Mouse (Mus musculus): Measurements from ENCODE around the gene Gm13287. TPM values are rescaled to one million over a fixed set of nuclear protein-coding genes. Genes with fewer than 3 reads are reported as not detected.
"Not testable (repeated sequence)": the region's sequence is repeated elsewhere in the genome, so short reads cannot be mapped to it uniquely, and the experiment has no call there.

Gene Gm13287
- polyA plus RNA-seq, 1 experiment from 2014 or later: not detected

DNA sequence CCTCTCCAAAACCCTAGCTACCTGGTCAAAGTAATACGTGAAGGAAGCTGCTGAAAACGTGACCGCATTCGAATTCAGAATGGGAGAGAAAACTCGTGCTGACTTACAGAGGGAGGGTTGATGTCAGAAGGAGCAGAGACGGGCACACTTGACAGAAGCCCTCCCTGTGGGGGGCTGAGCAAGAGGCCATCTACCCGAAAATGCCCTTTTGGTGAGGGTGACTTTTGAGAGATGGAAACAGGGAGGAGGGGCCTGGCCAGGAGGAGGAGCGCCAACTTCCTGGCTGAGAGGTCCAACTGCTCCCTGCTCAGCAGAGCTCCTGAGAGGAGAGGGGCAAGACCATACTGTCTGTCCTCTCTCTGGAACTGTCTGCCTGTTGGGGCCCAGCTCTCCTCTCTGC, 2.2 kb downstream of the Gm13287 start, which contains the start of gene Gm13288:
TSS of gene Gm13288 (plus strand) at position 301 of the 400 bp plus-strand sequence.
- not testable (repeated sequence) for H3K9me3 ChIP-seq (replicated peaks); H3K4me1 ChIP-seq (replicated peaks); H3K36me3 ChIP-seq; H3K27ac ChIP-seq; ATAC-seq (replicated peaks; ENCODE audit: insufficient number of reproducible peaks, insufficient read depth, low FRiP score, low read depth); H3K9ac ChIP-seq
- peak within 1 kb of the TSS; percentile 27; the same call in 1 of the 2 replicates for H3K4me3 ChIP-seq
- WGBS: no CpG with 5 or more reads among the region's 8 CpGs
- peaks cover 10% of the 10 kb centered on the region for H3K27me3 ChIP-seq
- H3K4me2 ChIP-seq: 0 out of 2 replicates have a peak within 1 kb of the TSS, but pooled peaks have one; percentile 43

- not testable (repeated sequence) for H3K27ac ChIP-seq; H3K4me1 ChIP-seq (replicated peaks); H3K36me3 ChIP-seq; H3K9me3 ChIP-seq (replicated peaks); H3K9ac ChIP-seq; ATAC-seq (replicated peaks; ENCODE audit: insufficient number of reproducible peaks, insufficient read depth, low FRiP score, low read depth)
- peaks cover 10% of the 10 kb centered on the region for H3K27me3 ChIP-seq
- WGBS: 3% methylated on average over 7 of the region's 34 CpGs
- H3K4me3 ChIP-seq: peak overlapping the region; percentile 27; the same call in 1 of the 2 replicates
- H3K4me2 ChIP-seq: 0 out of 2 replicates have a peak overlapping the region, but pooled peaks have one; percentile 43
Observed at GRCm38 (mm10) chr4:88805761-88806160, 2.7 kb downstream of the Gm13287 start.

DNA sequence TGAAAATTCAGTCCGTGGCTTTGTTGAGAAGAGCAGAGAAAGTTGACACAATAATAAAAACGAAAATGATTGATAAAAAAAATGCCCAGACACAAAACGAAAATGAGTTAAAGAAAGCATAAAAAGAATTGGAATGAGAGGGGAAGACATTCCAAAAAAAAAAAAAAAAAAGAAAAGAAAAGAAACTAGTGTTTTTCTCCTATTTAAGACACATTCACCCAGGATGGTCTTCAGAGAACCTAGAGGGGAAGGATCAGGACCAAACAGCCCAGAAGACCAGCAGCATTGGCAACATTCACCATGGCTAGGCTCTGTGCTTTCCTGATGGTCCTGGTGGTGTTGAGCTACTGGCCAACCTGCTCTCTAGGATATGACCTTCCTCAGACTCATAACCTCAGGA, 12.9 kb downstream of the Gm13287 start, which contains the start of gene Ifna7:
TSS of gene Ifna7 (plus strand) at position 301 of the 400 bp plus-strand sequence.
- Histone ChIP-seq H3K27ac (no peak within 1 kb of the TSS), H3K4me2 (no peak within 1 kb of the TSS), H3K4me3 (no peak within 1 kb of the TSS), H3K4me1 (replicated peaks) (no peaks in the 10 kb centered on the region), H3K36me3 (no peaks in the 10 kb centered on the region), H3K9me3 (replicated peaks) (no peaks in the 10 kb centered on the region), H3K27me3 (no peaks in the 10 kb centered on the region), H3K9ac (no peak within 1 kb of the TSS)
- no peak for ATAC-seq (replicated peaks; ENCODE audit: insufficient number of reproducible peaks, insufficient read depth, low FRiP score, low read depth)
- 52% methylated on average over 3 of the region's 3 CpGs for WGBS

DNA sequence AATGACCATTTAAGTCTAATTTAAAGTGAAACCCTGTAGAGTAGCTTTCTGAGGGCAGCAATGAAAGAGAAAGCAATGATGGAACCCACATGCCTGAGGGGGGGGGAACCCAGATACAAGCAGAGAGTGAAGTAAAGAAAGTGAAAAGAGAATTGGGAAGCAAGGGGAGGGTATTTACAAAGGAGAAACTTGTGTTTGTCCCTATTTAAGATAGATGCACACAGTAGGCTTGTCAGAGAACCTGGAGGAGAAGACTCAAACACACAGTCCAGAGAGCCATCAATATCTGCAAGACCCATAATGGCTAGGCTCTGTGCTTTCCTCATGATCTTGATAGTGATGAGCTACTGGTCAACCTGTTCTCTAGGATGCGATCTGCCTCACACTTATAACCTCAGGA, 16.6 kb downstream of the Gm13287 start, which contains the start of gene Ifna11:
TSS of gene Ifna11 (plus strand) at position 301 of the 400 bp plus-strand sequence.
- WGBS: 73% methylated on average over 1 of the region's 1 CpGs
- H3K27me3 ChIP-seq: no peaks in the 10 kb centered on the region
- H3K9me3 ChIP-seq (replicated peaks): no peaks in the 10 kb centered on the region
- H3K4me3 ChIP-seq: no peak within 1 kb of the TSS
- ATAC-seq (replicated peaks; ENCODE audit: insufficient number of reproducible peaks, insufficient read depth, low FRiP score, low read depth): no peak
- no peak within 1 kb of the TSS for H3K4me2 ChIP-seq
- no peak within 1 kb of the TSS for H3K27ac ChIP-seq
- H3K4me1 ChIP-seq (replicated peaks): no peaks in the 10 kb centered on the region
- no peaks in the 10 kb centered on the region for H3K36me3 ChIP-seq
- no peak within 1 kb of the TSS for H3K9ac ChIP-seq

GRCm38 (mm10) chr4:88822995-88823394, 19.9 kb downstream of the Gm13287 start:
- Histone ChIP-seq H3K36me3 (no peaks in the 10 kb centered on the region), H3K27me3 (no peaks in the 10 kb centered on the region), H3K4me1 (replicated peaks) (no peaks in the 10 kb centered on the region), H3K4me2 (no peak overlapping the region), H3K27ac (no peak overlapping the region), H3K9ac (no peak overlapping the region), H3K9me3 (replicated peaks) (no peaks in the 10 kb centered on the region), H3K4me3 (no peak overlapping the region)
- 25% methylated on average over 4 of the region's 4 CpGs for WGBS
- no peak for ATAC-seq (replicated peaks; ENCODE audit: insufficient number of reproducible peaks, insufficient read depth, low FRiP score, low read depth)

GRCm38 (mm10) chr4:88827116-88827515, 24.1 kb downstream of the Gm13287 start, which contains the start of gene Ifna6:
Gene Ifna6 (plus strand): TSS chr4:88827416.
- not testable (repeated sequence) for H3K27me3 ChIP-seq; ATAC-seq (replicated peaks; ENCODE audit: insufficient number of reproducible peaks, insufficient read depth, low FRiP score, low read depth); H3K9me3 ChIP-seq (replicated peaks); H3K4me1 ChIP-seq (replicated peaks); H3K9ac ChIP-seq; H3K27ac ChIP-seq; H3K4me3 ChIP-seq; H3K36me3 ChIP-seq; H3K4me2 ChIP-seq

- no peak overlapping the region for H3K27ac ChIP-seq
- no peaks in the 10 kb centered on the region for H3K4me1 ChIP-seq (replicated peaks)
- H3K9me3 ChIP-seq (replicated peaks): no peaks in the 10 kb centered on the region
- no peaks in the 10 kb centered on the region for H3K36me3 ChIP-seq
- H3K4me3 ChIP-seq: no peak overlapping the region
- no peaks in the 10 kb centered on the region for H3K27me3 ChIP-seq
- no peak for ATAC-seq (replicated peaks; ENCODE audit: insufficient number of reproducible peaks, insufficient read depth, low FRiP score, low read depth)
- WGBS: 14% methylated on average over 4 of the region's 4 CpGs
- H3K9ac ChIP-seq: no peak overlapping the region
- no peak overlapping the region for H3K4me2 ChIP-seq
Observed at GRCm38 (mm10) chr4:88830523-88830922, 27.5 kb downstream of the Gm13287 start.

GRCm38 (mm10) chr4:88835225-88835624, 32.2 kb downstream of the Gm13287 start, which contains the start of gene Ifna5:
Gene Ifna5 (plus strand): TSS chr4:88835525.
- not testable (repeated sequence) for H3K4me3 ChIP-seq; H3K27ac ChIP-seq; H3K4me1 ChIP-seq (replicated peaks); H3K27me3 ChIP-seq; H3K9me3 ChIP-seq (replicated peaks); H3K4me2 ChIP-seq; ATAC-seq (replicated peaks; ENCODE audit: insufficient number of reproducible peaks, insufficient read depth, low FRiP score, low read depth); H3K9ac ChIP-seq; H3K36me3 ChIP-seq
- WGBS: 72% methylated on average over 1 of the region's 1 CpGs

DNA sequence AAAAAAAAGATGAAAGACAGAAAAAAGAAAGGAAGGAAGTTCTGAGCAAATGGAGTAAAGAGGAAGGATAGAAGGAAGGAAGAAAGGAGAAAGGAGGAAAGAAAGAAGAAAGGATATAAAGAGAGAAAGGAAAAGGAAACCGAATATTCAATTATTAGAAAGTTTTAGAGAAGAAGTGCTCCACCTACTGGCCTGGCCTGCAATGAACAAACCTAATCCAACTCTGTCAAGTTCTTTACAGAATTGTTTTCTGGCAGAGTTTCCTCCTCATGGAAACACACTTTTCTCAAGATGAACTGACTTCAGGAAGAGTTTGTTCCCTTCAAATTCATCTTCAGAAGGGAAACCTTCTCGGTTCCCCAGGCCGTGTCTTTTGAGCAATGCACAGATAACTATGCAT, 35.8 kb downstream of the Gm13287 start:
- no peak overlapping the region for H3K4me2 ChIP-seq
- H3K36me3 ChIP-seq: no peaks in the 10 kb centered on the region
- no peaks in the 10 kb centered on the region for H3K27me3 ChIP-seq
- no peaks in the 10 kb centered on the region for H3K4me1 ChIP-seq (replicated peaks)
- H3K4me3 ChIP-seq: no peak overlapping the region
- no peak for ATAC-seq (replicated peaks; ENCODE audit: insufficient number of reproducible peaks, insufficient read depth, low FRiP score, low read depth)
- H3K27ac ChIP-seq: no peak overlapping the region
- 38% methylated on average over 3 of the region's 3 CpGs for WGBS
- H3K9ac ChIP-seq: no peak overlapping the region
- H3K9me3 ChIP-seq (replicated peaks): no peaks in the 10 kb centered on the region

- no peaks in the 10 kb centered on the region for H3K4me1 ChIP-seq (replicated peaks)
- no peak overlapping the region for H3K4me2 ChIP-seq
- no peaks in the 10 kb centered on the region for H3K36me3 ChIP-seq
- H3K9ac ChIP-seq: no peak overlapping the region
- no peak for ATAC-seq (replicated peaks; ENCODE audit: insufficient number of reproducible peaks, insufficient read depth, low FRiP score, low read depth)
- H3K27me3 ChIP-seq: no peaks in the 10 kb centered on the region
- no peaks in the 10 kb centered on the region for H3K9me3 ChIP-seq (replicated peaks)
- no peak overlapping the region for H3K4me3 ChIP-seq
- 48% methylated on average over 3 of the region's 3 CpGs for WGBS
- H3K27ac ChIP-seq: no peak overlapping the region
Observed at GRCm38 (mm10) chr4:88840058-88840457, 37.0 kb downstream of the Gm13287 start.

DNA sequence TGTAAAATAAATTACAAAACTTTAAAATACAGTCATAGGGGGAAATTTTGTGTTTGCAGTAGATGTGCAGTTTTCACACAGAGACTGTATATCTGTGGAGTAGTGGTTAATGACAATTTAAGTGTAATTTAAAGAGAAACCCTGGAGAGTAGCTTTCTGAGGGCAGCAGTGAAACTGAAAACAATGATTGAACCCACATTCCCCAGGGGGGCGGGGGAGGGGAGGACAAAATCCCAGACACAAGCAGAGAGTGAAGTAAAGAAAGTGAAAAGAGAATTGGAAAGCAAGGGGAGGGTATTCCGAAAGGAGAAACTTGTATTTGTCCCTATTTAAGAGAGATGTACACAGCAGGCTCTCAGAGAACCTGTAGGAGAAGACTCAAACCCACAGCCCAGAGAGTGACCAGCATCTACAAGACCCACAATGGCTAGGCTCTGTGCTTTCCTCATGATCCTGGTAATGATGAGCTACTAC, 38.4 kb downstream of the Gm13287 start, which contains the start of gene Ifna4:
TSS of gene Ifna4 (plus strand) at position 424 of the 474 bp plus-strand sequence.
- no peak within 1 kb of the TSS for H3K27ac ChIP-seq
- no peaks in the 10 kb centered on the region for H3K36me3 ChIP-seq
- H3K4me3 ChIP-seq: no peak within 1 kb of the TSS
- no peaks in the 10 kb centered on the region for H3K9me3 ChIP-seq (replicated peaks)
- no peak within 1 kb of the TSS for H3K9ac ChIP-seq
- no peaks in the 10 kb centered on the region for H3K4me1 ChIP-seq (replicated peaks)
- H3K27me3 ChIP-seq: no peaks in the 10 kb centered on the region
- no peak for ATAC-seq (replicated peaks; ENCODE audit: insufficient number of reproducible peaks, insufficient read depth, low FRiP score, low read depth)
- H3K4me2 ChIP-seq: no peak within 1 kb of the TSS
- 71% methylated on average over 2 of the region's 2 CpGs for WGBS

GRCm38 (mm10) chr4:88845334-88845733, 42.3 kb downstream of the Gm13287 start:
- Histone ChIP-seq H3K27ac (no peak overlapping the region), H3K4me3 (no peak overlapping the region), H3K27me3 (no peaks in the 10 kb centered on the region; the same call in 1 of the 2 replicates), H3K9me3 (replicated peaks) (no peaks in the 10 kb centered on the region), H3K4me1 (replicated peaks) (no peaks in the 10 kb centered on the region), H3K9ac (no peak overlapping the region), H3K36me3 (no peaks in the 10 kb centered on the region), H3K4me2 (no peak overlapping the region)
- ATAC-seq (replicated peaks; ENCODE audit: insufficient number of reproducible peaks, insufficient read depth, low FRiP score, low read depth): no peak
- 47% methylated on average over 2 of the region's 2 CpGs for WGBS

Measured in heart, embryonic 15.5 days (tissue).